Mouse (Mus musculus): ENCODE measurements around the gene Rhof.

GRCm38 (mm10) chr5:123094238-123094991 lies 38.1 kb downstream of the Rhof start:
- no peak for TF ChIP-seq CTCF (IDR thresholded peaks at IDR 0.05; ENCODE audit: borderline replicate concordance, insufficient read depth, low read depth, low read length)
- TF ChIP-seq POLR2A (IDR thresholded peaks at IDR 0.05; ENCODE audit: borderline replicate concordance, insufficient read depth, low read length): no peak

All from cerebellum, adult 2 months (tissue).